Mouse (Mus musculus) MEL-GATA-1-ER (cell line): ENCODE data around the gene Maz.
A peak's percentile ranks its signal among the peaks of the same experiment; 100 is the strongest.

Experiments
- DNase-seq: peaks from one replicate; pipeline ENCODE4 v3.0.0-alpha.2; 2012; ENCODE audit warnings: low read depth; ENCODE audit errors: extremely low read depth

Maz gene

DNA sequence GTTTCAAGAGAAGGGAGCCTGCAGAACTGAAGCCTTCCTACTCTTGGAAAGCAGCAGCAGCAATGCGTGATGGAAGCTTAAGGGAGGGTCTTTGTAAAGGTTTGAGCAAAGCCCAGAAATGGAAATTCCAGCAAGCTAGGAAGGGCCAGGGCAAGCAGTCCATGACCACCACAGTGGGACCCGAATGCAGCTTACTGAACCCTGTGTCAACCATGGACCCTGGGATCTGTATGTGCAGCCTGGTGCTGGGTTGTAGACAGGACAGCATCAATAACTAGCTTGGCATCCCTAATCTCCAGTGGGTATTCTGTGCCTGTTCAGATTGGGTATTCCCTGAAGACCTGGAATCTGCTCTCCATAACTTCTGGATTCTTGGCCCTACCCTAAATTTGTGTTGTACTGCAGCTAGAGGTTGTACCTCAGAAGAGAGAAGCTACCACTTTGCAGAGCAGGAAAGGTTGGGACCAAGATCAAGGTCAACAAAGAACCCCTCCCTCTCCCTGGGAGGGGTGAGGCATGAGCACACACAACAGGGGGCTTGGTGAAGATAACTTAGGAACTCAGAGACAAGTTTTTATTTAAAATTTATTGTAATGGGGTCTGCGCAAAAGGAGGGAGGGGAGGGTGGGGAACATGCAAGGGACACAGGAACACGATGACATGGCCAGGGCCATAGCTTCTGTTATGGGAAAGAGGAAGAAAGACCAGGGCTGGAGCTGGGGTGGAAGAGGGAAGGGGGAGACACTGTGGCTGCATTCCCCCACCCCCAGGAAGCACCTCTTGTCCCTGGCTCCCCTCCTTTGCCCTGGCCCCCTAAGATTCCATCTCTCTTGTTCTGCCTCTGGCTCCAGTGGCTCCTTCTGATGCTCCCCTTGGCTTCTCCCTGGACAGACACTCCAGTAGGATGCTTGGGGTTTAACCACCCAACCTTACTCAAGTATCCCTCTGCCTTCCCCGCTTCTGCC, 5.0 kb downstream of the Maz start:
- no peak for DNase-seq

DNA sequence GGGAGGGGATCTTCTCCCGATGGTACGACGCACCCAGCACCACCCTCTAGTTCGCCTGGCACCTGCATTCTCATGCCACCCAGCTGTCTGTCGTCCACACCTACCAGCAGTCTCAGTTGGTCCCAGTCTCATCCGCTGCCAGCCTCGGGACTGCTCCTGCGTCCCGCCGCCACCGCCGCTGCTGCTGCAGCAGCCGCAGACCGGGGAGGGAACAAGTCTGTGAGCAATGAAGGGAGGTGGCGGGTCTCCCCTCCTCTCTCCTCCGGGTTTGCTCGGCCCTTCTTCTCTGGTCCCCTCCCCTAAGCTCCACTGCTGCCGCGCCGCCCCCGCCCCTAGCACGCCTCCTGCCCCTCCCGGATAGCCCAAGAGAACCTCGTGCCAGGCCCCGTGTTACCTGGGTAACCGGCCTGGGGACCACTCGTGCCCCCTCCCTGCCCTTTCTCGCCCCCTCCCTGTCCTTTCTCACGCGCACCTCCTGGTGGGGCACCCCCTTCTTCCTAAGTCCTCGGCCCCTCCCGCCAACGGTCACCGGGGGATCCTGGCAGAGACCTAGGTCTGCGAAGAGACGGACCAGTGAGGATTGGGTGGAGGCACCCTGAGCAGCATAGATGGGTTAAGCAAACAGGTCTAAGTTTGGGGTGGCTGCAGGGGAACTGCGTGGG, 5.8 kb downstream of the Maz start, which contains the start of the genes Gm42742 and Prrt2:
Gene Gm42742 (minus strand): TSS at position 197 of the 662 bp plus-strand sequence.
Gene Prrt2 (minus strand): TSS at position 311 of the 662 bp plus-strand sequence.
- no peak for DNase-seq

DNA sequence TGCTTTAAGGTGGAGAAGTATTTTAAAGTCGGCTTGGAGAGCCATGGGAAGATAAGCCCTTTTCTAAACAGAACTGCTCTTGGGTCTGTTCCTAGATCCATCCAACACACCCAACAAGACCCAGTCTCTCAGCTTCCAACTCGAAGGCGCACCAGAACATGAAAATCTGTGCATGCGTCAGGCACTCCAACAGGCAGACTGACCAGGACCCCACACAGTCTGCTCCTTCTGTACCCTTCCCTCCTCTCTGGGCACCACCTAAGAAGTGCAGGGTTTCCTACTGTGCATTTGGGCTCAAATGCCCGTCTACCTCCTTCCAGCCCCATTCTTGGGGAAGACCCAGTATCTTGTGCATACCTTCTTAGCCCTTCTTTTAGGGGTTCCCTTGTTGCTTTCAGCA, 6.3 kb downstream of the Maz start:
- no peak for DNase-seq

DNA sequence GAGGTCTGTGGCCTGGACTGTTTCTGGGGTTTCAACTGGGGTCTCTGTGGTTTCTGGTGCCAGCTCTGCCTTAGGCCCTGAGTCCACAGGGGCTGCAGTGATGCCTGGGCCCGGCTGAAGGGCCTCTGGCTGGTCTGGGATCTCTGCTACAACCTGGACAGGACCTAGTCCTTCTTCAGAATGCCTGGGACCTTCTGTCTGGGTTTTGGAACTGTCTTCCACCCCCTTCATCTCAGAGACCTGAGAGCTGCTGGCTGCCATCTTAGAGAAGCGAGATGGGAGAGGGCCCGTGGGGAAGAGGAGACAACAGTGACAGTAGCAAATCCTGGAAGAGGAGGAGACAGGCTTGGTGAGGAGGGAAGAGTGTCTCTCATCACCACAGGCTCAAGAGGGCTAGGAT, 6.8 kb downstream of the Maz start:
- no peak for DNase-seq

DNA sequence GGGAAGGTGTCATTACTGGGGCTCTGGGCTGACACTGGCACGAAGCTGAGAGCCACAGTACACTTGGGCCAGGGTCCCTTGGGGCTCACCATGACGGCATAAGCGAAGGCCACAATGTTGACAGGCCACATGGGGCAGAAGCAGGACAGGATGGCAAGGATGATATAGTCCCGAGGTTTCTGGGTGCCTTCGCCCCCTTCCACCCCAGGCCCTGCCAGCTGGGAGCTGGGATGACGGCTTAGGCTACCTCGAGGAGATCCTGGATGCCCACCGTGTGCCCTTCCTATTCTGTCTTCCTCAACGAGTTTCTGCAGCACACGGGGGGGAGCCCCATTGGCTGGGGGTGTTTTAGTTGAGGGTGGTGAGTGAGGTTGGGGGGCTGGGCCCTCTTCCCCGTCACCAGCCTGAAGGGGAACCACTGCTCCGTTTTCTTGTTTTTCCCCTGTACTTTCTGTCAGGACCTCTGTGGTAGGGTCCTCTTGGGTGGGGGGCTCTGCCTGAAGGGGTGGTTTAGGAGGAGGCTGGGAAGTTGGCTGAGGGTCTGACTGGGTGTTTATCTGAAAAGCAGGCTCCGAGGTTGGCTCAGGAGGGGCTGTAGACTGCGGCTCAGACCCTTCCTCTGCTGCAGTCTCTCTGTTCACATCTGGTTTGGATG, 7.4 kb downstream of the Maz start:
- DNase-seq, result no peak

DNA sequence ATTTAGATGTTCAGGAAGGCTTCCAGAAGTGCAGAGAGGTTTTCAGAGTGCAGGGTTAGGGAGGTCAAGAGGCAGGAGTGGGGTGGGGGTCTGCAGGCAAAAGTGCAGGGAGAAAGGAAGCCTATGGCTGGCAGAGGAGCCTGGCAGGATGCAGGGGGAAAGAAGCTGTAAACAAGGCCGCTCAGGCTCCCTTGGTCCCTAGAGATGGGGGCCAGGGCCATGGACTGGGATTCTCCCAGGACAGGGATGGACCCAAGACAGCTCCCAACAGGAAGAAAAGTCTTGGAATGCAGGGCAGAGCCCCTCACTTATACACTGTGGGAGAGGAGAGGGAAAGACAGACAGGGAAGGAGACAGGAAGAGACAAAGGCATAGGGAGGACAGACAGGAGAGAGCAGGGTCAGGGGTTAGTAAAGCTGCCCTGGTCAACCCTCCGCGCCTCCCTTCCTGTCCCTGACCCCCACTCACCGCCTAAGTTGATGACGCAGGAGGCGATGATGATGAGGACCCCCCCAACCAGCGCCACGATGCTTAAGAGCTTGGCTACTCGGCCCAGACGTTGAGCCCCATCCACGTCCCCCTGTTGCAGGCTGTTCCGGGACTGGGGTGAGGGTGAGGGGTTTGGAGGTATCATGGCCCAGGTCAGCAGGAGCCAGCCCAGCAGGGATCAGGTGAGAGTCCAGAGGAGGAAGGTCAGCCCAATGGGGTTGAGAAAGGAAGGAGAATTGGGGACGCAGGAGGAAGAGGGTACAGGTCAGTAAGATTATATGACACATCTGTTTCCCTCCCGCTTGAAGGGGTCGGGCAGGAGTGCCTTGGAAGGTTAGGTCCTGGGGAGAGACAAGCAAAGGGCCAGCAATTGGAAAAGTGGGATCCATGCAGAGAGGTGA, 8.2 kb downstream of the Maz start:
- no peak for DNase-seq

DNA sequence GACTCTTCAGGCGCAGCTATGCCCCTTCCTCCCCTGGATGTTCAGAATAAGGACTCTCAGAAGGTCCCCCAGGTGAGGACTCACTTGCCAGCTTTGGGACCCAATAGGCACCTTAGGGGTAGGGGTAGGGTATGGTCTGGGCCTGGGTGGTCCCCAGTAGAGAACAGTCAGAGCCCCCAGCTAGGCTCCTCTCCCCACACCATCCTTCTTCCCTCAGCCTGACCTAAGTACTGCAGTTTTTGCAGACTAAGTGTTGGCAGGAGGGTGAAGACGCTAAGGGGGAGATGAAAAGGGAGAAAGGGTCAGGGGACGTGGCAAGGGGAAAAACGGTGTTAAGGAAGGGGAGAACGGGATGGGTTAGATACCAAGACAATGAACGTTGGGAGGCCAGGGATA, 8.9 kb downstream of the Maz start:
- DNase-seq, result no peak

DNA sequence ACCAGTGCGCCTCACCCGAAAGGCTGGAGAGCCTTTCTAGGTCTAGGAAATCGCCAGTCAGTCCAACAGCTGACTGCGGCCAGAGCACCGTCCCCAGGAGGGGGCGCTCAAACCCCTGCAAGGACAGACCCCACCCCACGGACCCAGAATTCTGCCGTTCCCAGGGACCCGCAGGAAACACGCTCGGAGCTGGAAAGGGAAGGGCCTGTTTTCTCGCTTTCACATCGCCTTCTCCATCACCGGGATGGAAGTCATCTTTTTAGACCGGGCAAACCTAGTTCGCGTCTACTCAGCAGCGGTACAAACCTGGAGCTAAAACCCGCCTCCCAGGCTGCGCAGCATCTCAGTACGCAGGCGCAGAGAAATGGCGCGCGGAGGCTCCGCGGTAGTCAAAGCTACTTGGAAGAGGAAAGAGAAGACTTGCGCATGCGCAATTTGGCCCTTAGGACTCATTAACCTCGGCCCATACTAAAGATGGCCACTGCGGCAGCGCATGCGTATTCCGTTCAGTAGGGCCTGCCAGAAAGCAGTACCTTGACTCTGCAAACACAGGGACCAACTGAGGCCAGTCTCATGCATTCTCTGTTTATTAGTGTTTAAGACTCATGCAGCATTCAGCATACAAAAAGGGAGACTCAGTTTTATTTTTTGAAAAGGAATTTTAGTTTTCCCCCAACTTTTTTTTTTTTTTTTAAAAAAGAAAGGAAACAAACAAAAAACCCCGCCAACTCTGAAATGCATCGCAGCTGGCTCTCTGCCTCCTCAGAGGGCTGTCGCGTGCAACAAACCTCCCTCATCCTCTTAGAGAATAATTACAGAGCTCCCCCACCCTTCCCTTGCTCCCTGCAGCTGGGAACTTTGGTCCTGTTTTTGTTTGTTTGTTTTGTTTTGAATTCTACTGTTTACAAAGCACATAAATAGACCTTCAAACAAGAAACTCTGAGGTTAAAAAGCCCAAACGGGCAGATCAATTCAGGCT, 9.6 kb downstream of the Maz start, which contains the start of gene Pagr1a:
Gene Pagr1a (minus strand): TSS at position 382 of the 979 bp plus-strand sequence.
- DNase-seq, result peak; percentile 95

DNA sequence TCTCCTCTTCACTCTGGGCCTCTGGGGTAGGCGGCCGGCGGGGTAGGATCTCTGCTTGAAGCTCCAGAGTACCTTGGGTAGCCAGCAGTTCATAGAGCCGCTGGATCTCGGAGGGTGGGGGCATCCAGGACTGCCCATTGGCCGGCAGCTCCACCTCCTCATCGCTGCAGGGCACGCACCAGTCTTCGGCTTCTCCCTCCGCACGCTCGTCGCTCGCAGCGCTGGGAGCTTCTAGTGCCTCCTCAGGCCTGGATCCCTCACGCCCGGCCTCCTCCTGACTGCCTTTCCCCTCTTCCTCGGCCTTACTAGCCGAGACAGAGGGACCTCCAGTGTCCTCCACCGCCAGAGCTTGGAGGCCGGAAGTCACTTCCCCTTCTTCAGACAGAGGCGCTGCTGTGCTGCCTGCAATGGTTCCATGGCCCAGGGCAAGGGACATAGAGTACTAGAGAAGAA, 10.3 kb downstream of the Maz start:
- peak; percentile 65 for DNase-seq

DNA sequence TGATC, 10.6 kb downstream of the Maz start, which contains the start of gene Pagr1b:
Gene Pagr1b (minus strand): TSS at position 4 of the 5 bp plus-strand sequence.
- no peak for DNase-seq

DNA sequence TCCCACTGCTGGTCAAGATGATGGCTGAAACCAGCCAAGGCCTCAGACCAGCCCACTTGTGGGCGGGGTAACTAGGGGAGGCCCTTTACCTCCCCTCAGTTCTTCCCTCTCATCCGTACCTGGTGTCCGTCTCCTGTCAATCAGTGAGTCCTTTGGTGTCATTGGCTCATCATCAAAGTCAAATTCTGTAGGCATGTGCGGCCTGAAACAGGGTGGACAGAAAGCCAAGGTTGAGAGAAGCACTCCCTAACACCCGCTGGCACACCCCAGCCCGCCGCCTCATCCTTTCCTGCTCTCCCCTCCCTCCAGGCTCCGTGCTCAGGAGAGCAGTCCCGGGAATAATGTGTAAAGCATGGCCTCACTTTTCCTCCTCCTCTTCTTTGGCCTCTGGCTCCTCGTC, 10.8 kb downstream of the Maz start:
- no peak for DNase-seq

DNA sequence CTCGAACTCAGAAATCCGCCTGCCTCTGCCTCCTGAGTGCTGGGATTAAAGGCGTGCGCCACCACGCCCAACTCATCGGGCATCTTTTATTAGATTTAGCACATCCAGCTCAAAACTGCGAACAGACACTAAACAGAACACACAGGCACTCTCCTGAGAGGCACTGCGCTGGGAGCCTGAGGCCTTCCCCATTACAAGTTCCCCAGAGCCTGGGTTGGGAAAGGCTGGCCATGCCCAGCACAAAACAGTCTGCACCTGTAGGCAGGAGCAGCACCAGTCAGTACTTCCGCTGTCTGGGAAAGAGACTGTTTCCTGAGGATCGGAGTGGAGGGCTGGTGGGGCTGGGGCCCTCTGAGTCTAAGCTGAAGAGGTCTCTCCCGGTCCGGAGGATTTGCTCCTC, 11.8 kb downstream of the Maz start:
- no peak for DNase-seq

DNA sequence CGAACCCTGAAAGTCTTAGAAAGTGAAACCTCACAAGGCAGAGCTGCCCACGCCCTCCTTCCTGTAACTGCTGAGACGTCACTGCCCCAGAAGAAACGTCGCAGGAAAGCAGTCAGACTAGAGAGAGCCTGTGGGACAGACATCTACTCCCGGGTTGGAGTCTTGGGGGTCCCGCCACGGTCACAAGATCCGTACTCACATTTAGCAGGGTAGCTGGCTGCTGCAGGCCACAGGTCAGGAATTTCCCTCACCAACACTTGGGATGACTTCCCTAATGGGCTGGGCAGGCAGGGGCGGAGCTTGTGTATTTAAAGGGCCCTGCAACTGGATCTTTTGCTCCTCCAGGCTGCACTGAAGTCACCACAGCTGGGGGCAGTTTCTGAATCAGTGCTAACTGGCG, 12.5 kb downstream of the Maz start, which contains the start of gene Mvp:
Gene Mvp (minus strand): TSS at position 302 of the 400 bp plus-strand sequence.
- DNase-seq, result no peak

DNA sequence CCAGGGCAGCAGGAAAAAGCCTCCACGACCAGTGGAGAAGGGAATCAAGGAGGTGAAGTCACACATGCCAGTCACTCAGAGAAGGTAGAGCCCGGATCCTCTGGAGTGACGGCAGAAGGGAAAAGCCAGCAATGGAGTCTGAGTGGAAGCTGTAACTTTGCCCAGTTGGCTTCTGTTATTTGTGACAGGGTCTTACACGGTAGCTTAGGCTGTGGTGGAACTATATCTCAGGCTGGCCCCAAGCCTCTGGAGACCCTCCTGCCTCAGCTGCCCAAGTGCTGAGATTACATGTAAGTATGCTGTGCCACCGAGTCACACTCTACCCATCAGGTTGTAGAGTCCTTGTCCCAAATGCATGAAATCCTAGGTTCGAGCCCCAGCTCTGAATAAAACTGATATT, 13.5 kb downstream of the Maz start:
- DNase-seq, result no peak

DNA sequence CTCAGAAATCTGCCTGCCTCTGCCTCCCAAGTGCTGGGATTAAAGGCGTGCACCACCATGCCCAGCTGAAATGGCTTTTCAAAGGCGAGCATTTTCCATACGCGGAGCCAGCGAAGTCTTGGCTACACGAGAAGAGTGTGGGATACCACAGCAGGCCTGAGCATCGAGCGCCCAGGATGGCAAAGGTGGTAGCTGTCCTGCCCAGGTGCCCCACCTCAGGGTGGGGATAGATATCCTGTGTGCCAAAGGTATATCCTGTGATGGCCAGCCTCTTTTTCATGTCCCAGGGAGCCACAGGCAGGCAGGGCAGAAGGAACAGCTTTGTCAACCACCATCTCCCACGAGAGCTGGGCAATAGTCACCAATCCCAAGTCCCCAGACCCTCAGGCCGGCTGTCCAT, 14.0 kb downstream of the Maz start:
- no peak for DNase-seq

DNA sequence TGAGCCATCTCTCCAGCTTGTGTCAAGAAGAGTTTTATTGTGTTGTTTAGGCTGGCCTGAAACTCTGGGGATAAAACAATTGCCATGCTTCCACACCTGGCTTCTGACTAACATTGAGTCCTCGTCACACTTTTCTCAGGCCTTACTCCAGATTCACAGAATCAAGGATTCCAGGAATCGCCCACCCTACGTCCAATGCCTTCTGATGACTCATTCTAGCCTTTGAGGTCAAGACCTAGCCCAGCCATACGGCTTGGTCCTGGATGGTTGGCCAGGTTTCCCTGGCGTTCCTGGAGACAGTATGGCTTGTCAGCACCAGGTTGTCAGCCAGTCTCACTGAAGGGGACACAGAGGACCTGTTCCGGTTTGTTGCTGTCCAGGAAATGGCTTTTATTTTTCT, 14.5 kb downstream of the Maz start:
- no peak for DNase-seq

DNA sequence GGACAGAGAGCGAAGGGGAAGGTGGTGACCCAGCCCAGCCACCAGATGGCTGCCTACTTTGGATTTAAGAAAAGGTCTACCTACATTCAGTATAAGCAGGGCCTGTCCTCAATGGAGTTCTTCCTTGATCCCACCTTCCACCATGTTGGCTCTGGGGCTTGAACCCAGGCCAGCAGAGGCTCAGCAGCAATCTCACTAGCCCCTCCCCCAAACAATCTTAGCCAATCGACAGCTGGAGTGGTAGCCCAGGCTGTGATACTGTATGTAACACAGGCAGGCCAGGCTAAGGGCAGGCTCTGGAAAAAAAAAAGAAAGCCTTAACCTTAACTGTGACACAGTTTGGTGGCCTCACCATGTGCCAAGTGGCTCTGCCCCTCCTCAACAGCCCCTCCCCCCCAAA, 15.1 kb downstream of the Maz start:
- DNase-seq, result no peak

DNA sequence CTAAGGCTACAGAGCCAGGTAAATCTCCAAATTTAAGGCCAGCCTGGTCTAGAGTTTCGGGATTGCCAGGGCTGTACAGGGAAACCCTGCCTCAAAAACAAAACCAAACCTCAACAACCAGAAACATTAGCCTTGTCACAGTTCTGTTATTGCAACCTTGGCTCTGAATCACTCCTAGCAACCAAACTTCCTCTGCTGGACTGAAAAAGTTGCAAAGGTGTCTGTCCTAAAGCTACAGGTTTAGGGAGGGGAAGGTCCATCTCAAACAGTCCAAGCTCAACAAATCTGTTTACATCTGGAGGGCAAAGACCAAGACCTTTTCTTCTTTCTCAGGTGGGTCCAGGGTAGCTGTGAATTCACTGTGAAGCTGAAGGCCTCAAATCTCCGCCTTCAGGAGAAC, 15.8 kb downstream of the Maz start:
- no peak for DNase-seq

DNA sequence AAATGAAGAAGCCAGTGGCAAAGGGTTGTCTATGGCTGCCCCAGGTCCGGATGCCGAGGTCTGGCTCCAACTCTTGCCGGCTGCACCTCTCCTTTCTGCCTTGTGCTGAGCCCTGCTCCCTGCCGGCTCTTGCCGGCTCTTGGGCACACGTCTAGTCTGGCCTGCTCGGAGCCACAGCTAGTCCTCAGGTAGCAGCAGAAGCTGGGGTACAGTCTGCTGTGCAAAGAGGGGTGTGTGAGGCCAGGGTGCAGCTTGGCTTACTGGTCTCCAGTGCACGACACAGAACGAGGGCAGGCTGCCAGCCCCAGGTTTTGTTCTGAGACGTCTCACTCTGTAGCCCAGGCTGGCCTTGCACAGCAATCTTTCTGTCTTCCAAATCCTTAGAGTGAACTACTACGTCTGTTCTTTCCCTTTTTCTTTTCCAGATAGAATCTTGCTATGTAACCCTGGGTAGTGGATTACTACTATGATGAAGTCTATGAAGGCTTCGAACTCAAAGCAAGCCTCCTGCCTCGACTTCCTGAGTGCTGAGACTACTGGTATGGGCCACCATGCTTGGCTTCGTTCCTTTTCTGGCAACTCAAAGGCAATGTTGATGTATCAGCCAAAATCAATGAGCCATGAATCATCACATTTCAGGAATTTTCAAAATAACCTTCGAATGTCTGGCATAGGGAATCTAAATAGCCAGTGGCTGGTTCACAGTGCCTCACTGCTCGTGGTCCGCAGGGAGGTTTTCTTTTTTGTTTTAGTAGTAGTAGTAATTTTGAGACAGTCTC, 17.3 kb downstream of the Maz start:
- DNase-seq, result no peak
